In the genomic region with DNA sequence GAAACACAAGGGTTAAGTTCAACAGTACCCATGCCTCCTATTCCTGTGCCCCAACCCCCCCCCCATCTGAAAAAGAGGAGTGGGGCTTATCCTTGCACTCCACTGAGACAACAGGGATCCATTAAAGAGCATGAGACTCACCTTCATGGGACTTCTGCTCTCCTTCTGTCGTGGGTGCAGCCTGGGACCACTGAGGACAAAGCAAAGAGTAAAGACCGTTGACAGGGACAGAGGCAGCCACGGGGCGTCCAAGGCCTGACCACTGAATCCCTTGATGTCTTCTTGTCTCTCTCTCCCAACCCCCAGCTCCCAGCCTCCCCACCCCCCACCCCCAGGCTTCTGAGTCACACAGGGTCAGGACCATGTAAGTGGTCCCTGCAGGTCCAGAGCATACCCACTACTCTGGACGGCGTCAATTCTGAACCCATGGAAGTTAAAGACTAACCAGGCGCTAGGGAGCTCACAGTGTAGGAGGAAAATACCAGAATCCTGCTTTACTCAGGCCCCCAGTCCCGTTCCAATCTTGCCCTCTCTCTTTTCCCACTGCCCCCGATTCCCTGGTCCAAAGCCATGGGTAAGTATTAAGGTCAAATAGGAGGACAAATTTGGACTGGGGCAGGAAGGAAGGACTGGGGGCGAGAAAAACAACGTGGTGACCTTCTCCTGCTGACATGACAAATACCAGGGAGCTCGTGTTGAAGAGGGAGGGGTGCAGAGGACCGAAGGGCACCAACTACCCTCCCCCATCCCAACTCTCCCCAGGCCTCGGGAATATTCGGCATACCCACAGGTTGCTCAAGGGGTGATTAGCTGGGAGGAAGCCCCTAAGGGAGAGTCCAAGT, we compare ENCODE assay signal across 8 mouse cellular contexts. TPM values are rescaled to one million over a fixed set of nuclear protein-coding genes. Genes with fewer than 3 reads are reported as not detected.
DNase-seq lines count a peak whose midpoint lies in the region; ATAC-seq and TF ChIP-seq lines count a peak whose summit lies in the region.

No protein-coding gene starts in this region.

- peaks cover 67% of the 10 kb centered on the region for H3K4me1 ChIP-seq in E14TG2a.4 (replicated peaks; ENCODE audit: low read depth, low read length)
- H3K4me1 ChIP-seq in heart, embryonic 14.5 days (ENCODE audit: control insufficient read depth in 2 of 2, insufficient read depth in 2 of 2, low read length in 2 of 2), result peaks cover 42 to 50% of the 10 kb centered on the region in 2 experiments
- H3K4me1 ChIP-seq in neural tube, embryonic 14.5 days (ENCODE audit: control insufficient read depth, insufficient read depth, low read length), result peaks cover 28% of the 10 kb centered on the region

- no peaks in the 10 kb centered on the region for H3K9me3 ChIP-seq in E14TG2a.4 (ENCODE audit: low read length)
- H3K9me3 ChIP-seq in heart, embryonic 14.5 days (ENCODE audit: control insufficient read depth, low read length), result no peaks in the 10 kb centered on the region
- H3K9me3 ChIP-seq in neural tube, embryonic 14.5 days (ENCODE audit: control insufficient read depth, low read length), result no peaks in the 10 kb centered on the region

- peak; percentile 52 for DNase-seq in adipocyte (ENCODE audit: low spot score)
- DNase-seq in kidney, postnatal 36 days, result peak; percentile 75 to 84
- DNase-seq in left cerebral cortex, adult 9 months (ENCODE audit: low spot score in 2 of 2), result no peak
- DNase-seq in spleen, postnatal 14 days (ENCODE audit: low spot score in 2 of 2), result no peak
- DNase-seq in left cerebral cortex, adult 18-20 months (ENCODE audit: low spot score in 2 of 2), result no peak

- peaks cover 36% of the 10 kb centered on the region for H3K36me3 ChIP-seq in E14TG2a.4 (ENCODE audit: insufficient read depth, low read length)
- H3K36me3 ChIP-seq in heart, embryonic 14.5 days (ENCODE audit: control insufficient read depth, insufficient read depth, low read length), result peaks cover 25% of the 10 kb centered on the region
- peaks cover 10% of the 10 kb centered on the region for H3K36me3 ChIP-seq in neural tube, embryonic 14.5 days (ENCODE audit: control insufficient read depth, insufficient read depth, low read length)

- 11% methylated on average over 15 of the region's 15 CpGs for WGBS in heart, embryonic 14.5 days
- 23% methylated on average over 15 of the region's 15 CpGs for WGBS in neural tube, embryonic 14.5 days

- H3K27me3 ChIP-seq in E14TG2a.4 (ENCODE audit: insufficient read depth, low read length), result peaks cover 40% of the 10 kb centered on the region
- H3K27me3 ChIP-seq in heart, embryonic 14.5 days (ENCODE audit: control insufficient read depth, insufficient read depth, low read length), result no peaks in the 10 kb centered on the region
- H3K27me3 ChIP-seq in neural tube, embryonic 14.5 days (ENCODE audit: control insufficient read depth, insufficient read depth, low read length), result no peaks in the 10 kb centered on the region

- H3K27ac ChIP-seq in heart, embryonic 14.5 days (replicated peaks in 1 of 2; ENCODE audit: control insufficient read depth in 1 of 2, insufficient read depth in 1 of 2, low read depth in 2 of 2, low read length in 2 of 2), result peak overlapping the region; percentile 98 to 99
- H3K27ac ChIP-seq in neural tube, embryonic 14.5 days (ENCODE audit: low read depth, low read length), result 0 out of 2 replicates have a peak overlapping the region, but pooled peaks have one; percentile 72

- no peak for TF ChIP-seq CTCF in E14TG2a.4 (conservative IDR thresholded peaks at IDR 0.05; ENCODE audit: low read length)

- H3K9ac ChIP-seq in heart, embryonic 14.5 days (ENCODE audit: low read length), result peak overlapping the region; percentile 99
- peak overlapping the region; percentile 43; the same call in 1 of the 2 replicates for H3K9ac ChIP-seq in neural tube, embryonic 14.5 days (replicated peaks; ENCODE audit: low read depth, low read length)

- peak overlapping the region; percentile 91 for H3K4me3 ChIP-seq in E14TG2a.4 (replicated peaks; ENCODE audit: low read length)
- peak overlapping the region; percentile 92 to 95 for H3K4me3 ChIP-seq in heart, embryonic 14.5 days (ENCODE audit: control insufficient read depth in 1 of 2, insufficient read depth in 1 of 2, low read depth in 1 of 2, low read length in 2 of 2)
- H3K4me3 ChIP-seq in neural tube, embryonic 14.5 days (ENCODE audit: low read depth, low read length), result no peak overlapping the region; the same call in 1 of the 2 replicates

- ATAC-seq in heart, embryonic 14.5 days (ENCODE audit: insufficient number of reproducible peaks, insufficient read depth, low FRiP score, low read depth), result no peak
- ATAC-seq in neural tube, embryonic 14.5 days (ENCODE audit: low read depth), result no peak

- peak overlapping the region; percentile 79 for H3K4me2 ChIP-seq in heart, embryonic 14.5 days (ENCODE audit: low read length)
- H3K4me2 ChIP-seq in neural tube, embryonic 14.5 days (ENCODE audit: low read depth, low read length), result peak overlapping the region; percentile 91

RNA-seq across cellular contexts. Expression of gene Vegfa, which starts 3.7 kb away (rescaled TPM):
- 8.1 and 8.3 TPM in 2 replicates for polyA plus RNA-seq in heart, embryonic 14.5 days (2014; fragmentation: Nextera tagmentation; extraction: Ambion mirVana)
- 4.7 and 5.0 TPM in 2 replicates for polyA plus RNA-seq in neural tube, embryonic 14.5 days (2014; fragmentation: Nextera tagmentation; extraction: Ambion mirVana)
- 10 to 100 TPM; 61.1 to 88.1 TPM for total RNA-seq in left cerebral cortex, adult 18-20 months (2021)

Comparison
In these comparisons a context has a peak if more than half of its experiments do, and no peak if none do; other contexts are left out.
1. DNase-seq: peak in adipocyte (single experiment) and kidney, postnatal 36 days (2 of 2); none in left cerebral cortex, adult 9 months (0 of 2), spleen, postnatal 14 days (0 of 2) and left cerebral cortex, adult 18-20 months (0 of 2).